Mouse (Mus musculus) adrenal gland, postnatal 4 days (tissue): ENCODE data around the gene Klhdc1. TPM values are rescaled to one million over a fixed set of nuclear protein-coding genes. Genes with fewer than 3 reads are reported as not detected.

Experiments used
- DNase-seq, 2 experiments: peaks; one replicate each; pipeline ENCODE4 v3.0.0; 2021 to 2022; ENCODE audit warnings: low spot score in 2 of 2, mixed read lengths in 2 of 2
- long read RNA-seq, 2 experiments: library from polyadenylated mRNA; stranded (forward); transcript quantifications; one replicate each; pipeline ENCODE4 v2.0.0; 2021
- total RNA-seq, 2 experiments: library from RNA; stranded (reverse); gene quantifications; 2 replicates each; pipeline ENCODE4 v1.2.3; 2021

Gene Klhdc1
- total RNA-seq, result 10 to 100 TPM; 12.6 to 12.8 TPM
- long read RNA-seq, experiment 1, transcript Klhdc1-202 (2 exons, 228 nt), result major isoform, 8 of 14 reads
- long read RNA-seq, experiment 1, partial matches to known transcripts, result 0 of 14 reads
- long read RNA-seq, experiment 1, other reads (novel, unspliced or antisense), result 4 of 14 reads
- long read RNA-seq, experiment 2, transcript Klhdc1-202 (2 exons, 228 nt), result major isoform, 6 of 17 reads
- long read RNA-seq, experiment 2, partial matches to known transcripts, result 0 of 17 reads
- long read RNA-seq, experiment 2, other reads (novel, unspliced or antisense), result 9 of 17 reads

GRCm38 (mm10) chr12:69240876-69241275, at the start of gene Klhdc1:
Gene Klhdc1, plus strand, starts transcription at chr12:69241176.
- no peak for DNase-seq

DNA sequence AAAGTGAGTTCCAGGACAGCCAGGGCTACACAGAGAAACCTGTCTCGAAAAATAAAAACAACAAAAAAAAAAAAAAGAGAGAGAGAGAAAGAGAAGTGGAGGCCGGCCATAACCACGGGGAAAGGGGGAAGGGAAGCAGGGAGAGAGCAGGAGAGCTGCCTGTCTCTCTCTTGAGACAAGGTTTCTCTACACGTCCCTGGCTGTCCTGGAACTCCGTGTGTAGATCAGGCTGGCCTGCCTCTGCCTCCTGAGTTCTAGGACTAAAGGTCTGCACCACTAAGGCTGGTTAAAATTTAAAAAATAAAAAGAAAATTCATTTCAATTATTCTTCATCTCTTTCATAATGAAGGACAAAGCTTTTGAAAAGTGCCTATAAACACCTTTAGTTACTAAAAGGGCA, 49.6 kb upstream of the Klhdc1 start:
- no peak for DNase-seq

GRCm38 (mm10) chr12:69192637-69193036, 48.3 kb upstream of the Klhdc1 start:
- DNase-seq, result no peak

DNA sequence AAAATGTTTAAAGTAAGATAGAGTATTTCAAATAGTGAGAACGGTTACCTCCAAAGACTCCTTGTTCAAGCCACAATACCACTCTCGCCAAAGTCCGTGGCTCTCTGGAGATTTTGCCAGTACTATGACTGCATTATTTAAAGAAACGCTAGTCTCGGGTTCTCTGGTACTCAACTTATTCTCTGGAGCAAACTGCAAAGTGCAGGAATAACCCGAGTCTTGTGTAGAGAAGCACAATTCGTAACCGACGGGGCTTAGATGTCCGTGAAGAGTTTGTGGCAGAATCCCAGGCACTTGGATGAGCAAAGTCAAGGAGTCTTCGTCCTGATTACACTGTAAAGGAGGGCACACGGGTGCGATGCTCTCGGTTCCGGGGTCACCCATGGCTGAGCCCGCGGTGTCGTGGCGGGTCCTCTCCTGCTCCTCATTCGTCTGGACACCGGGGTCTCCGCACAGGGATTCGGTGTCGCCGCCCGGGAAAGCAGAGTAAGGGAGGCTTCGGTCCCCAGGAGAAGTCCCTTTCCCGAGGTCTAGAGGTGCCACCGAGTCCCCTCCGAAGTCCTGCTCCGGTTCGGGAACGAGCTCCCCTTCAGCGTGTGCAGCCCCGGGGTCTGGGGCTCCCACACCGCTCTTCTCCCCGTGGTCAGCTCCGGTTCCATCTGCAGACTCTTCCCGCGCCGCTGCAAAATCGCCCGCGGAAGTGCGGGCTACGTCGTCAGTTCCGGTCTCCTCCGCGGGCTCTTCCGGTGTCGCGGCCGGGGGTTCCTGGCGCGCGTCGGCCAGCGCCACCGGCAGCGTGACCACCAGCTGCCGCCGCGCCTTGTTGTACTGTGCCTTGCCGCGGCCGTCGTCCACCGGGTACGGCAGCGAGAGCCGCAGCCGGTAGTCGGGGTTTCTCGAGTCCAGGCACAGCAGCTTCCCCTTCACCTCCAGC, 44.3 kb upstream of the Klhdc1 start, which contains the start of gene Gm49383:
TSS of gene Gm49383 (minus strand) at position 661 of the 934 bp plus-strand sequence.
- peak; percentile 33 to 46 for DNase-seq

GRCm38 (mm10) chr12:69197378-69198163, 43.4 kb upstream of the Klhdc1 start:
- DNase-seq, result peak; percentile 14 to 43

GRCm38 (mm10) chr12:69198164-69198535, 42.8 kb upstream of the Klhdc1 start, which contains the start of gene Dnaaf2:
Gene Dnaaf2, minus strand, starts transcription at chr12:69198429.
- DNase-seq, result peak; percentile 51 to 72

DNA sequence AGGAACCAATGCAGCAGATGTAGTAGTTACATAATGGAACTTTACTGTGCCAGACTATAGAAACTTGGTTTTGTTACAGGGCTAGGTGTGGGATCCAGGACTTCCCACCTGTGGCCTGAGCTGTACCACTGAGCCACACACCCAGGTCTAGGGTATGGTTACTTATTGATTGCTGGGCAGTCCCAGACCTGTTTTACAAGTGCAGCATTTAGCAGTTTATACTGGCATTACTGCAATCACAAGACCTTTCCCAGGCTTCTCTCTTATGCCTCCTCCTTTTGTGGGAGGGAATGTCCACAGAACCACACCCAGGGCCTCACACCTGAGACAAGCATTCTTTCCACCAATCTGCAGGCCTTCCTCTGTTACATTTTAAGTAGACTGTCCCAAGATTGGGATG, 42.0 kb upstream of the Klhdc1 start:
- DNase-seq, result no peak

DNA sequence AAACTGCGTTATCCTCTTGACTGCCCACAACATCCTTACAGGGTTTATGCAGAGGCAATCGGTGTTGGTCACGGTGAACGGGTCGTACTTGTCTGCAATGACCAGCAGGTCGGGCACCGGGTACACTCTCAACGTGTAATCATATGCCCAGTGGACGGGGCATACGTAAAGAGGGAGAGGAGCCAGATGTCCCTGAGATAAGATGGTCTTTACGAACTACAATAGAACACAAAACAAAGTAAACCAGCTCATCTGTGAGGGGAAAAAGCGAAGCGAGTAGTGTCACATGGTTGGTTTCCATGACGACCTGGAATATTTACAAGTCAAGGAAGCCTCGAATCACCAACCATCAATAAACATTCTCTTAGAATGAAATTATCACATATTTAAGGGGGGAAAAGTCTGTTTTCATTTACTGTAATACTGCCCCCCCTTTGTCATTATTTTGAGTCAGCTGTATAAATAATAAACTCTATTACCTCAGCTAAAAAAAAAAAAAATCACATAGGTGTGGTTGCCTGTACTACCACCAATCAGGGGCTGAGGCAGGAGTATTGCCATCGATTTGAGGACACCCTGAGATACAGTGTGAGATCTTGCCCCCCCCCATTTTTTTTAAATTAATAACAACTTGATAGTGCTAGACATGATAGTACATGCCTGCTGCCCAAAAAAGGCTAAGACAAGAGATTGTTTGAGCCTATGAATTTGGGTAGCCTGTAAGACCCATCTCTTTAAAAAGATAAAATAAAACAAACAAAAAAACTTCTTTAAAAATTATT, 36.7 kb upstream of the Klhdc1 start, which contains the start of gene Gm49384:
TSS of gene Gm49384 (minus strand) at position 216 of the 782 bp plus-strand sequence.
- no peak for DNase-seq

DNA sequence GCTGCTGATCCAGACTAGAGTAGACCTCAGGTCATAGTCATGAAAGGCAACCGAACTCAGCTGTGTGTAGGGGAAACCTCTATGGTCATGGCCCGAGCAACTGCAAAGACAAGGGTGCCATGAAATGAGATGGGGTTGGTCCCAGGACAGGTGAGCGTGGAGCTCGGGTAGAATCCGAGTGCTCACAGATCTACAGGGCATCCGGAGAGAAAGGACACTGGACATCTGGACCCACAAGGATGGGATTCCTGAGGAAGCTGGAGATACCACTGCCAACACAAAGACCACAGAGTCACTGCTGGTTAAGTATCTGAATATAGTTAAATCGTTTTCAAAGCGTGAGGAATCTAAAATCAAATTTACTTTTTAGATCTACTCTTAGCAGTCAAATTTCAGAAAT, 33.6 kb upstream of the Klhdc1 start:
- no peak for DNase-seq

GRCm38 (mm10) chr12:69207926-69208325, 33.0 kb upstream of the Klhdc1 start:
- DNase-seq, result no peak

DNA sequence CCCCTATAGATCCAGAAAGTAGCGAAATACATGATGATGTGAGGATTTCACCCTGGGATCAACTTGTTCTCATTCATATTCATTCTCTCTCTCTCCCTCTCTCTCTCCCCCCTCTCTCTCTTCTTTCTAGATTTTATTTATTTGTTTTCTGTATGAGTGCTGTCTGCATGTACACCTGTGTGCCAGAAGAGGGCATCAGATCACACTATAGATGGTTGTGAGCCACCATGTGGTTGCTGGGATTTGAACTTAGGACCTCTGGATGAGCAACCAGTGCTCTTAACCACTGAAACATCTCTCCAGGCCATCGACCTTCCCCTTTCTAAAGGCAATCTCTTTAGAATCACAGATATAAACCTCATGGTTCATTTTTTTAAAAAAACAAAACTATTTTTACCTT, 32.5 kb upstream of the Klhdc1 start:
- no peak for DNase-seq

DNA sequence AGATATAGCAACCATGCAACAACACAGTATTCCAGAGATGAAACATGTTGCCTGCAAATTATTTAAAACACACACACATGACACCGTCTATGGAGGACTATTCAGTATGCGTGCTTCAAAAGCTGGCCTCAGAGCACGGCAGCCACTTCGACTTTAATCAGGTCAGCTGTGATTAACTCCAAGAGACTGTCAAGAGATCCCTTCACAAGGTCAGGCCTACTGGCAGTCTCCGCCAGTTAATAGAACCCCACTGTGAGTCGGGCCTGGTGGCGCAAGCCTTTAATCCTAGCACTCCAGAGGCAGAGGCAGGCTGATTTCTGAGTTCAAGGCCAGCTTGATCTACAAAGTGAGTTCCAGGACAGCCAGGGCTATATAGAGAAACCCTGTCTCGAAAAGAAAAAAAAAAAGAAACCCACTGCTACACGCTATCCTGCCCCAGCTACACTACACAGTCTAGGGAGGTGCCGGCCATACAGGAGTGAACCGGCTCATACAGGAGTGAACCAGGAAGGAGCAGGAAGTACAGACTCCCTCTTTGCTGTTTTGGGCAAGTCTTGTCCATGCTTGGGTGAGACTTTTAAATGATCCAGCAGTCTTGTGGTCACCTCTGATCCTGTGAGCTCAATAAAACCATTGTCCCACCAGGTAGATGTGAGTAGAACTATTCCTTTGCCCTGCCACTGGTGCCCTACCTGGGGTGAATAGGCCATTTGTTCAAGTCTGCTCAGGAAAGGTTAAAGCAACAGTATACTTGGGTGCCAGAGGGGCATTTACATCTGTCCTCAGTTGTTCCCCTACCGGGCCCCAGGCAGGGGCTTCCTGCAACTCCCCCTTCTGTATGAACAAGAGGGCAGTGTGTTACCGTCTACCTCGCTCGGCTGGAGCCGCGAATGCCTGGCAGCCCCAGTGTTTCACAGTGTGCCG, 30.7 kb upstream of the Klhdc1 start:
- DNase-seq, result no peak

- DNase-seq, result no peak
Measured at GRCm38 (mm10) chr12:69211057-69211456, 29.9 kb upstream of the Klhdc1 start.

- DNase-seq, result no peak
Measured at GRCm38 (mm10) chr12:69213186-69213777, 27.7 kb upstream of the Klhdc1 start.

DNA sequence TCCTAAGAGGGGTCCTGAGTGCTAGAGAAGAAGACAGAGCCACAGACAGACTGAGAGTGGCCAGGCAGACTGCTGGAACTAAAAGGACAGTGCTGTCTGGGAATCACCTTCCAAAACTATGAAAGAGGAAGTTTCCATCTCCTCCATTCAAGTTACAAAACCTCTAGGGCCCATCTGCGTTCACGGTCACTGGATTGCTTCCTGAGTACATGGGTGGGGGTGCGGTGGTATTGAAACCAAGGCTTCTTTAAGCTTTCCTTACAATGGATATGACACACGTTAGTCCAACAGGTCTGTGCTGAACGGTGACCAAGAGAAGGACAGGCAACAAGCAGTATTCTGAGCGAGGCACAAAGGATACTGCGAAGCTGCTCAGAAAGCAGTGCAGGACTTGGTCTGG, 26.6 kb upstream of the Klhdc1 start:
- DNase-seq, result no peak

- no peak for DNase-seq
Measured at GRCm38 (mm10) chr12:69215000-69215785, 25.8 kb upstream of the Klhdc1 start.

DNA sequence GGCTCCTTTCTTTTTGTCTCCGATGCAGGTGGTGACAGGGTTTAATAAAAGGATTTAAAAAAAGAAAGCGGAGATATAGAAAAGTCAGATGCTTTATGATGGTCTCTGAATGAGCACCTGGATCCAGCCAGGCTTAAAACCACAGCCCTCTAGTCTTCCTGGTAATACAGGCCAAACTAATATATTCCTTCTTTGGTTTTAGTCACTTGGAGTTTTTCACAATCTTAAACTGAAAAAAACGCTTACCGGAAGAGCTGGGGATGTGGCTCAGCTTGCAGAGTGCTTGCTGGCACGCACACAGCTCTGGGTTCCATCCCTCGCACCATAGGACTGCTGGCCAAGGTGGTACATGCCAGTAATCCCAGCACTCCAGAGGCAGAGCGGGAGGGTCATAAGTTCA, 24.4 kb upstream of the Klhdc1 start:
- DNase-seq, result no peak

GRCm38 (mm10) chr12:69220613-69221277, 20.2 kb upstream of the Klhdc1 start:
- no peak for DNase-seq
